Mouse (Mus musculus) small intestine, adult 2 months (tissue): Measurements from ENCODE around the gene Nmnat3. TPM values are rescaled to one million over a fixed set of nuclear protein-coding genes. Genes with fewer than 3 reads are reported as not detected.

Experiments
- H3K27ac ChIP-seq: fragments of 200-500 bp; 2 replicates; pipeline ENCODE4 v1.5.1; 2012; ENCODE audit warnings: low read depth, low read length, control low read depth, inconsistent platforms; ENCODE audit not compliant: insufficient read depth
- H3K27me3 ChIP-seq: fragments of 200-500 bp; 2 replicates; pipeline ENCODE4 v1.6.1; 2012; ENCODE audit warnings: mild to moderate bottlenecking, moderate library complexity, low read length, inconsistent platforms; ENCODE audit not compliant: control insufficient read depth, insufficient read depth
- H3K36me3 ChIP-seq: fragments of 200-500 bp; 2 replicates; pipeline ENCODE4 v1.6.1; 2012; ENCODE audit warnings: mild to moderate bottlenecking, low read length, control low read depth, inconsistent platforms; ENCODE audit not compliant: control insufficient read depth, insufficient read depth
- H3K4me1 ChIP-seq: fragments of 200-500 bp; 2 replicates; pipeline ENCODE4 v1.6.1; 2012; ENCODE audit warnings: low read length, inconsistent platforms, mixed read lengths; ENCODE audit not compliant: control insufficient read depth, insufficient read depth, insufficient read length
- H3K4me3 ChIP-seq: fragments of 200-500 bp; 2 replicates; pipeline ENCODE4 v1.5.1; 2012; ENCODE audit warnings: low read depth, mild to moderate bottlenecking, control low read depth, inconsistent platforms, low read length, moderate library complexity
- CTCF ChIP-seq: fragments of 200-500 bp; IDR thresholded peaks from 2 replicates; pipeline ENCODE4 v1.5.1; 2012; ENCODE audit warnings: low read depth, mild to moderate bottlenecking, control low read depth, inconsistent platforms, low read length, moderate library complexity, mixed read lengths; ENCODE audit not compliant: insufficient replicate concordance, insufficient read length; ENCODE audit errors: extremely low read depth
- POLR2A ChIP-seq: fragments of 200-500 bp; IDR thresholded peaks from 2 replicates; pipeline ENCODE4 v1.6.1; 2012; ENCODE audit warnings: low read depth, mild to moderate bottlenecking, control low read depth, inconsistent platforms, low read length, moderate library complexity
- WGBS: fragments of 180-500 bp; shearing (Covaris S2); methylation state at CpG from one replicate; pipeline ENCODE4 v1.1.7; 2018; 5-methylcytosine and 5-hydroxymethylcytosine counted together
- polyA plus RNA-seq: library from polyadenylated mRNA; depleted of rRNA; stranded (reverse); fragments of >200 nt; gene quantifications from 2 replicates; pipeline ENCODE4 v1.2.3, GENCODE M21; 2012

Gene Nmnat3
- polyA plus RNA-seq, 1 experiment, result 9.9 TPM

GRCm38 (mm10) chr9:98272734-98273133, 14.5 kb upstream of the Nmnat3 start:
- no peaks in the 10 kb centered on the region for H3K4me1 ChIP-seq
- WGBS, result 67% methylated on average over 5 of the region's 5 CpGs
- H3K27me3 ChIP-seq, result no peaks in the 10 kb centered on the region
- no peaks in the 10 kb centered on the region for H3K36me3 ChIP-seq
- no peak overlapping the region for H3K4me3 ChIP-seq
- TF ChIP-seq CTCF (no peak), POLR2A (no peak)
- H3K27ac ChIP-seq, result no peak overlapping the region

GRCm38 (mm10) chr9:98275080-98275479, 12.2 kb upstream of the Nmnat3 start:
- Histone ChIP-seq H3K27ac (no peak overlapping the region), H3K27me3 (no peaks in the 10 kb centered on the region), H3K4me1 (no peaks in the 10 kb centered on the region), H3K36me3 (no peaks in the 10 kb centered on the region), H3K4me3 (no peak overlapping the region)
- TF ChIP-seq CTCF, result no peak
- no peak for TF ChIP-seq POLR2A
- WGBS, result 77% methylated on average over 10 of the region's 10 CpGs

GRCm38 (mm10) chr9:98280162-98280561, 7.1 kb upstream of the Nmnat3 start:
- H3K4me1 ChIP-seq, result no peaks in the 10 kb centered on the region
- no peak overlapping the region for H3K27ac ChIP-seq
- H3K36me3 ChIP-seq, result no peaks in the 10 kb centered on the region
- no peak overlapping the region for H3K4me3 ChIP-seq
- no peaks in the 10 kb centered on the region for H3K27me3 ChIP-seq
- no peak for TF ChIP-seq CTCF
- TF ChIP-seq POLR2A, result no peak
- 20% methylated on average over 5 of the region's 5 CpGs for WGBS

GRCm38 (mm10) chr9:98285606-98286301, 1.5 kb upstream of the Nmnat3 start:
- H3K36me3 ChIP-seq, result no peaks in the 10 kb centered on the region

GRCm38 (mm10) chr9:98289665-98290064, 2.4 kb downstream of the Nmnat3 start:
- Histone ChIP-seq H3K36me3 (no peaks in the 10 kb centered on the region), H3K27me3 (no peaks in the 10 kb centered on the region), H3K27ac (no peak overlapping the region), H3K4me1 (no peaks in the 10 kb centered on the region), H3K4me3 (no peak overlapping the region)
- TF ChIP-seq POLR2A (no peak), CTCF (no peak)

More at GRCm38 (mm10) chr9:98285606-98286301, 1.5 kb upstream of the Nmnat3 start:
- Histone ChIP-seq H3K4me1 (no peaks in the 10 kb centered on the region), H3K27me3 (no peaks in the 10 kb centered on the region), H3K4me3 (no peak overlapping the region), H3K27ac (no peak overlapping the region)
- TF ChIP-seq POLR2A, result no peak
- TF ChIP-seq CTCF, result no peak
- 84% methylated on average over 9 of the region's 9 CpGs for WGBS

GRCm38 (mm10) chr9:98290591-98290990, 3.4 kb downstream of the Nmnat3 start:
- no peak for TF ChIP-seq CTCF
- no peak for TF ChIP-seq POLR2A
- Histone ChIP-seq H3K27ac (no peak overlapping the region), H3K4me3 (no peak overlapping the region), H3K4me1 (no peaks in the 10 kb centered on the region), H3K27me3 (no peaks in the 10 kb centered on the region), H3K36me3 (no peaks in the 10 kb centered on the region)
- 75% methylated on average over 1 of the region's 1 CpGs for WGBS

GRCm38 (mm10) chr9:98296383-98297201, 9.4 kb downstream of the Nmnat3 start:
- peak overlapping the region; percentile 82 for H3K27ac ChIP-seq
- TF ChIP-seq CTCF (no peak), POLR2A (peak; percentile 44)
- WGBS, result under 1% methylated on average over 56 of the region's 56 CpGs
- H3K4me3 ChIP-seq, result peak overlapping the region; percentile 72
- H3K4me1 ChIP-seq, result peaks cover 17% of the 10 kb centered on the region
- no peaks in the 10 kb centered on the region for H3K36me3 ChIP-seq
- no peaks in the 10 kb centered on the region for H3K27me3 ChIP-seq
